Mouse (Mus musculus) hindbrain, postnatal 0 days (tissue): ENCODE results near the gene Plekha8. TPM values are rescaled to one million over a fixed set of nuclear protein-coding genes. Genes with fewer than 3 reads are reported as not detected.

ENCODE experiments used
- ATAC-seq: fragments of 200-750 bp; cut with Nextera tagmentation; 2 replicates; pipeline ENCODE4 v1.8.0; 2017; ENCODE audit warnings: mild to moderate bottlenecking, moderate TSS enrichment, moderate library complexity
- DNase-seq: peaks from one replicate; pipeline ENCODE4 v3.0.0-alpha.2; 2015; ENCODE audit warnings: low spot score
- H3K27ac ChIP-seq: fragments of 300-500 bp; sonication (generic); 2 replicates; pipeline ENCODE4 v1.5.1; 2014; ENCODE audit warnings: mild to moderate bottlenecking
- H3K27me3 ChIP-seq: fragments of 300-500 bp; sonication (generic); 2 replicates; pipeline ENCODE4 v1.6.1; 2014; ENCODE audit warnings: low read length, mixed read lengths; ENCODE audit not compliant: insufficient read depth
- H3K36me3 ChIP-seq: fragments of 300-500 bp; sonication (generic); 2 replicates; pipeline ENCODE4 v1.6.1; 2014; ENCODE audit warnings: low read length, mixed read lengths; ENCODE audit not compliant: insufficient read depth
- H3K4me1 ChIP-seq: fragments of 300-500 bp; sonication (generic); 2 replicates; pipeline ENCODE4 v1.6.1; 2014; ENCODE audit warnings: antibody characterized with exemption, low read length, mixed read lengths; ENCODE audit not compliant: insufficient read depth
- H3K4me2 ChIP-seq: fragments of 300-500 bp; sonication (generic); 2 replicates; pipeline ENCODE4 v1.6.1; 2014; ENCODE audit warnings: low read depth, mild to moderate bottlenecking, low read length, moderate library complexity, mixed read lengths
- H3K4me3 ChIP-seq: fragments of 300-500 bp; sonication (generic); 2 replicates; pipeline ENCODE4 v1.5.1; 2014; ENCODE audit warnings: low read length
- H3K9ac ChIP-seq: fragments of 300-500 bp; sonication (generic); replicated peaks from 2 replicates; pipeline ENCODE4 v1.6.1; 2014; ENCODE audit warnings: mild to moderate bottlenecking, low read length, moderate library complexity, mixed read lengths
- H3K9me3 ChIP-seq: fragments of 300-500 bp; sonication (generic); 2 replicates; pipeline ENCODE4 v1.6.1; 2016; ENCODE audit warnings: low read length, mixed read lengths
- CTCF ChIP-seq: IDR thresholded peaks from 2 replicates; pipeline ENCODE4 v1.5.1; 2016; ENCODE audit warnings: antibody characterized with exemption, control low read depth, low read depth
- WGBS: fragments of 180-500 bp; shearing (Covaris S2); extraction: QIAGEN DNeasy Blood & Tissue Kit; methylation state at CpG from one replicate; pipeline ENCODE4 v1.1.7; 2014; 5-methylcytosine and 5-hydroxymethylcytosine counted together
- polyA plus RNA-seq: library from polyadenylated mRNA; unstranded; fragments of >200 nt; fragmentation: Nextera tagmentation; extraction: Ambion mirVana; gene quantifications from 2 replicates; pipeline ENCODE4 v1.2.1, GENCODE M21; 2015
- total RNA-seq: library from RNA; depleted of rRNA; stranded (reverse); fragments of >200 nt; gene quantifications from 2 replicates; pipeline ENCODE4 v1.2.3, GENCODE M21; 2014

Plekha8 gene
- total and polyA plus RNA-seq, 2 experiments from 2014 or later: 4.8 to 13.4 TPM

- 57% methylated on average over 8 of the region's 8 CpGs for WGBS
- Histone ChIP-seq H3K9me3 (no peaks in the 10 kb centered on the region), H3K4me3 (peak overlapping the region; percentile 59), H3K4me1 (peaks cover 12% of the 10 kb centered on the region; the same call in 1 of the 2 replicates), H3K4me2 (peak overlapping the region; percentile 96), H3K27me3 (no peaks in the 10 kb centered on the region), H3K36me3 (no peaks in the 10 kb centered on the region), H3K9ac (peak overlapping the region; percentile 56; the same call in 1 of the 2 replicates), H3K27ac (no peak overlapping the region)
- TF ChIP-seq CTCF: no peak
- no peak for ATAC-seq
- DNase-seq: no peak
These were observed 994 bp upstream of the Plekha8 start for GRCm38 (mm10) chr6:54593766-54594468.

DNA sequence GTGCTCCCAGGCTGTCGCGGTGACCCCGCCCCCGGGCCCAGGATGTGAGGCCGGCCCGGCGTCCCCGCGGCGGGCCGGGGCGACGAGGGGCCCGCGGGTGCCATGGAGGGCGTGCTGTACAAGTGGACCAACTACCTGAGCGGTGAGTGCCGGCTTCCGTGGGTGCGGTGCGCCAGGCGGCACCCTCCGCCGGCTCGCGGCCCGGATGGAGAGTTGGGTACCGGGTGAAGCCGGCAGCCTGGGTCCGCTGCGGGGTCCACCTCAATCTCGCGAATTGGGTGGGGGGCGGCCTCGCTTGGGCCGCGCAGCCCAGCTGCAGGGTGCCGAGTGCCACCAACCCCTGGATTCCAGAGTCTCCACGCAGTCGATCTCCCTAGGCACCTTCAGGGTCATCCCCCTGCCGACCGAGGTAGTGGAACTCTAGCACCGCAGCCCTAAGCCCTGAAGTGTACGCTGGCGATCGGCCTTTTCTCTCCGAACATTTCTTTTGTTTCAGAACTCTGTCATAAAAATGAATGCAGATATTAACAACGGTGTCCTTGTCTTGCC lies 493 bp downstream of the Plekha8 start:
- Histone ChIP-seq H3K4me1 (peaks cover 12% of the 10 kb centered on the region; the same call in 1 of the 2 replicates), H3K9ac (peak overlapping the region; percentile 87), H3K36me3 (no peaks in the 10 kb centered on the region), H3K4me2 (peak overlapping the region; percentile 92), H3K27me3 (no peaks in the 10 kb centered on the region), H3K4me3 (peak overlapping the region; percentile 97), H3K9me3 (no peaks in the 10 kb centered on the region), H3K27ac (peak overlapping the region; percentile 64; the same call in 1 of the 2 replicates)
- TF ChIP-seq CTCF: 0 out of 2 replicates have a peak, but pooled peaks have one; percentile 12
- WGBS: under 1% methylated on average over 44 of the region's 48 CpGs
- DNase-seq (no peak), ATAC-seq (no peak)

DNA sequence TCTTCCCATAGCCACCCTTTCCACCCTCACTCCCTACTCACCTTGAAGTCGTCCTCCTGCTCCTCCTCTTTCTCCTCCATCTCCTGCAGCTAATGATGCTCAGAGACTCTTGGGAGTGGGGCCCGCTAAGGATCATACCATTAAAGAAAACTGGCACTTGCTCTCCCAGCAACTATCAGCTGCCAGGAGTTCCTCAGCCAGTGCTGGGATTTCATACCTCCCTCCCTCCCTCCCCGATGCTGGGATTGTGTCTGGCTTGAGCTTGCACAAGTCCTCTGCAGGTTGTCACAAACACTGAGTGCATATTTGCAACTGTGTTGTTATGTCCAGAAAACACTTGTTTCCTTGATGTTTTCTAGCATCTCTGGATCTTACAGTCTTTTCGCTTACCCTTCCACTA lies 2.3 kb downstream of the Plekha8 start, which contains the start of gene Fkbp14:
Gene Fkbp14 (minus strand): TSS at position 101 of the 400 bp plus-strand sequence.
- peaks cover 12% of the 10 kb centered on the region; the same call in 1 of the 2 replicates for H3K4me1 ChIP-seq
- ATAC-seq (no peak), DNase-seq (no peak)
- H3K4me3 ChIP-seq: no peak within 1 kb of the TSS; the same call in 1 of the 2 replicates
- H3K27me3 ChIP-seq: no peaks in the 10 kb centered on the region
- H3K36me3 ChIP-seq: no peaks in the 10 kb centered on the region
- TF ChIP-seq CTCF: no peak
- 70% methylated on average over 4 of the region's 4 CpGs for WGBS
- no peak within 1 kb of the TSS for H3K27ac ChIP-seq
- H3K9me3 ChIP-seq: no peaks in the 10 kb centered on the region
- no peak within 1 kb of the TSS for H3K9ac ChIP-seq
- H3K4me2 ChIP-seq: peak within 1 kb of the TSS; percentile 92

DNA sequence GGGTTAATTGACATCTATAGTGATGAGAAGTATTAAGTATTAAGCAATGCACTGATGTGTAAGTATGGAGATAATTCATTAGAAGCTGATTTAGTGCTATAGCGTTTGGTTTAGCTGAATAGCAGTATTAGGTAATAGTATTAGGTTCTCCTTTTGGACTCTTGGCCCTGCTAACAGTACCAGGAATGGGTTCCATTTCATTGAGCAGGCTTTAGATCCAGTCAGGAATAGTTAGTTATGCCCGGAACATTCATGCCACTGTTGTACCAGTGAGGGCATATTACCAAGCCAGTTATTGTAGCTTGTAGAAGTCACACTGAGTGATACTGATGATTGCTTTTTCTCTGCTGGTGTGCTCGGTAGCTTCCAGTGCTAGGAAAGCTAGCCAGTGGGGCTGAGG lies 2.8 kb downstream of the Plekha8 start:
- Histone ChIP-seq H3K9me3 (no peaks in the 10 kb centered on the region), H3K27ac (no peak overlapping the region), H3K27me3 (no peaks in the 10 kb centered on the region), H3K4me1 (peaks cover 12% of the 10 kb centered on the region; the same call in 1 of the 2 replicates), H3K4me3 (no peak overlapping the region), H3K4me2 (no peak overlapping the region), H3K36me3 (no peaks in the 10 kb centered on the region), H3K9ac (no peak overlapping the region)
- ATAC-seq (no peak), DNase-seq (no peak)
- WGBS: 81% methylated on average over 3 of the region's 3 CpGs
- no peak for TF ChIP-seq CTCF

- DNase-seq (no peak), ATAC-seq (no peak)
- 82% methylated on average over 5 of the region's 5 CpGs for WGBS
- Histone ChIP-seq H3K4me1 (peaks cover 7% of the 10 kb centered on the region; the same call in 1 of the 2 replicates), H3K27ac (no peak overlapping the region), H3K9me3 (no peaks in the 10 kb centered on the region), H3K27me3 (no peaks in the 10 kb centered on the region), H3K36me3 (no peaks in the 10 kb centered on the region), H3K4me3 (no peak overlapping the region), H3K4me2 (no peak overlapping the region), H3K9ac (no peak overlapping the region)
- no peak for TF ChIP-seq CTCF
These were observed 5.9 kb downstream of the Plekha8 start for GRCm38 (mm10) chr6:54600681-54601347.

DNA sequence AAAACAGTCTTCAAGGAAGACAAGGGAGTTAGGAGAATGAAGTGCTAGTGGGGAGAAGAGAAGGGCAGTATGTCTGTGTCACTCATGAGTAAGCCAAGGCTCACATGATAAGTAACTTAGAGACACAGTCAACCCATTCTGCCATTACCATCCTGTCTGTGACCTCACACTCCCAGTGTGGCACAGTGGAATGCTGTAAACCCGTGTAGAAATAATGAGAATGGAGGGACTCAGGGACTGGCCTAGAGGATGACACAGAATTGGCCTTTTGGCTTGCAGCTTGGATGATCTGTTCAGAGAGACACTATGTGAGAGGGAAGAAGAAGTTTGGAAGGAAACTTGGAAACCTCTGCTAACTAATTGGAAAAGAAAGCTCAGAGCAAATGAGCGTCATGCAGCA lies 8.0 kb downstream of the Plekha8 start:
- Histone ChIP-seq H3K4me1 (no peaks in the 10 kb centered on the region), H3K9me3 (no peaks in the 10 kb centered on the region), H3K4me3 (no peak overlapping the region), H3K27ac (no peak overlapping the region), H3K4me2 (no peak overlapping the region), H3K9ac (no peak overlapping the region), H3K27me3 (no peaks in the 10 kb centered on the region), H3K36me3 (no peaks in the 10 kb centered on the region)
- ATAC-seq: no peak
- WGBS: 82% methylated on average over 2 of the region's 2 CpGs
- TF ChIP-seq CTCF: no peak
- no peak for DNase-seq
